Mouse (Mus musculus) hindbrain, embryonic 10.5 days (tissue): ENCODE data around the gene D1Ertd622e. TPM values are rescaled to one million over a fixed set of nuclear protein-coding genes. Genes with fewer than 3 reads are reported as not detected.

Experiments
- DNase-seq: peaks from one replicate; pipeline ENCODE4 v3.0.0-alpha.2; 2017; ENCODE audit warnings: low spot score
- H3K27ac ChIP-seq: fragments of 300-500 bp; sonication (generic); 2 replicates; pipeline ENCODE4 v1.5.1; 2016; ENCODE audit warnings: mild to moderate bottlenecking, moderate library complexity
- H3K27me3 ChIP-seq: fragments of 300-500 bp; sonication (generic); 2 replicates; pipeline ENCODE4 v1.6.1; 2016; ENCODE audit warnings: mild to moderate bottlenecking; ENCODE audit not compliant: poor library complexity, insufficient read depth, severe bottlenecking
- H3K36me3 ChIP-seq: fragments of 300-500 bp; sonication (generic); 2 replicates; pipeline ENCODE4 v1.6.1; 2016; ENCODE audit warnings: mild to moderate bottlenecking, moderate library complexity
- H3K4me1 ChIP-seq: fragments of 300-500 bp; sonication (generic); replicated peaks from 2 replicates; pipeline ENCODE4 v1.6.1; 2016; ENCODE audit warnings: mild to moderate bottlenecking
- H3K4me3 ChIP-seq: fragments of 300-500 bp; sonication (generic); 2 replicates; pipeline ENCODE4 v1.5.1; 2016; ENCODE audit warnings: mild to moderate bottlenecking, moderate library complexity
- H3K9me3 ChIP-seq: fragments of 300-500 bp; sonication (generic); 2 replicates; pipeline ENCODE4 v1.6.1; 2016; ENCODE audit warnings: mild to moderate bottlenecking, moderate library complexity
- whole genome bisulfite sequencing: fragments of 180-500 bp; shearing (Covaris S2); methylation state at CpG from one replicate; pipeline ENCODE4 v1.1.7; 2016; 5-methylcytosine and 5-hydroxymethylcytosine counted together
- polyA plus RNA-seq: library from polyadenylated mRNA; unstranded; fragments of >200 nt; fragmentation: Nextera tagmentation; extraction: Ambion mirVana; gene quantifications from 2 replicates; pipeline ENCODE4 v1.2.1, GENCODE M21; 2016

Gene D1Ertd622e
- polyA plus RNA-seq, 1 experiment from 2014 or later: 25.2 TPM

GRCm38 (mm10) chr1:97628859-97629258, 33.0 kb downstream of the D1Ertd622e start:
- H3K4me3 ChIP-seq: no peak overlapping the region
- H3K27me3 ChIP-seq: no peaks in the 10 kb centered on the region
- H3K4me1 ChIP-seq: peaks cover 22% of the 10 kb centered on the region
- 95% methylated on average over 7 of the region's 7 CpGs for WGBS
- no peaks in the 10 kb centered on the region for H3K9me3 ChIP-seq
- no peaks in the 10 kb centered on the region for H3K36me3 ChIP-seq
- no peak overlapping the region for H3K27ac ChIP-seq
- DNase-seq: no peak

GRCm38 (mm10) chr1:97628016-97628415, 33.9 kb downstream of the D1Ertd622e start:
- 74% methylated on average over 8 of the region's 8 CpGs for WGBS
- 0 out of 2 replicates have a peak overlapping the region, but pooled peaks have one; percentile 23 for H3K27ac ChIP-seq
- H3K4me1 ChIP-seq: peaks cover 31% of the 10 kb centered on the region
- no peaks in the 10 kb centered on the region for H3K36me3 ChIP-seq
- H3K4me3 ChIP-seq: no peak overlapping the region
- H3K9me3 ChIP-seq: no peaks in the 10 kb centered on the region
- no peak for DNase-seq
- no peaks in the 10 kb centered on the region for H3K27me3 ChIP-seq

GRCm38 (mm10) chr1:97625427-97625826, 36.4 kb downstream of the D1Ertd622e start:
- H3K4me3 ChIP-seq: no peak overlapping the region
- WGBS: 72% methylated on average over 6 of the region's 6 CpGs
- H3K4me1 ChIP-seq: peaks cover 42% of the 10 kb centered on the region
- no peaks in the 10 kb centered on the region for H3K36me3 ChIP-seq
- H3K9me3 ChIP-seq: no peaks in the 10 kb centered on the region
- H3K27me3 ChIP-seq: no peaks in the 10 kb centered on the region
- DNase-seq: no peak
- 0 out of 2 replicates have a peak overlapping the region, but pooled peaks have one; percentile 29 for H3K27ac ChIP-seq

- 77% methylated on average over 2 of the region's 2 CpGs for WGBS
- Histone ChIP-seq H3K4me3 (no peak overlapping the region), H3K9me3 (no peaks in the 10 kb centered on the region), H3K36me3 (no peaks in the 10 kb centered on the region), H3K27ac (no peak overlapping the region), H3K4me1 (peaks cover 43% of the 10 kb centered on the region), H3K27me3 (no peaks in the 10 kb centered on the region)
- no peak for DNase-seq
Observed at GRCm38 (mm10) chr1:97624386-97624785, 37.5 kb downstream of the D1Ertd622e start.

- Histone ChIP-seq H3K4me3 (no peak overlapping the region), H3K9me3 (no peaks in the 10 kb centered on the region), H3K27ac (peak overlapping the region; percentile 59), H3K4me1 (peaks cover 38% of the 10 kb centered on the region), H3K36me3 (no peaks in the 10 kb centered on the region), H3K27me3 (no peaks in the 10 kb centered on the region)
- 26% methylated on average over 1 of the region's 1 CpGs for WGBS
- DNase-seq: no peak
Observed at GRCm38 (mm10) chr1:97623214-97623856, 38.5 kb downstream of the D1Ertd622e start.

- H3K36me3 ChIP-seq: no peaks in the 10 kb centered on the region
- no peak for DNase-seq
- peak overlapping the region; percentile 21; the same call in 1 of the 2 replicates for H3K4me3 ChIP-seq
- WGBS: 23% methylated on average over 5 of the region's 5 CpGs
- no peaks in the 10 kb centered on the region for H3K27me3 ChIP-seq
- H3K4me1 ChIP-seq: peaks cover 33% of the 10 kb centered on the region
- H3K9me3 ChIP-seq: no peaks in the 10 kb centered on the region
- H3K27ac ChIP-seq: peak overlapping the region; percentile 59
Observed at GRCm38 (mm10) chr1:97622574-97623208, 39.2 kb downstream of the D1Ertd622e start.

- Histone ChIP-seq H3K9me3 (no peaks in the 10 kb centered on the region), H3K36me3 (no peaks in the 10 kb centered on the region), H3K27me3 (no peaks in the 10 kb centered on the region), H3K4me3 (no peak overlapping the region), H3K4me1 (peaks cover 51% of the 10 kb centered on the region), H3K27ac (no peak overlapping the region)
- WGBS: 64% methylated on average over 8 of the region's 8 CpGs
- DNase-seq: no peak
Observed at GRCm38 (mm10) chr1:97619621-97620320, 42.1 kb downstream of the D1Ertd622e start.

- 77% methylated on average over 1 of the region's 1 CpGs for WGBS
- no peak for DNase-seq
- Histone ChIP-seq H3K27ac (no peak overlapping the region), H3K4me3 (no peak overlapping the region), H3K4me1 (peaks cover 27% of the 10 kb centered on the region), H3K36me3 (no peaks in the 10 kb centered on the region), H3K9me3 (no peaks in the 10 kb centered on the region), H3K27me3 (no peaks in the 10 kb centered on the region)
Observed at GRCm38 (mm10) chr1:97615525-97615924, 46.3 kb downstream of the D1Ertd622e start.

GRCm38 (mm10) chr1:97614531-97615462, 47.1 kb downstream of the D1Ertd622e start:
- Histone ChIP-seq H3K27ac (no peak overlapping the region), H3K36me3 (no peaks in the 10 kb centered on the region), H3K4me1 (peaks cover 24% of the 10 kb centered on the region), H3K9me3 (no peaks in the 10 kb centered on the region), H3K27me3 (no peaks in the 10 kb centered on the region), H3K4me3 (no peak overlapping the region)
- DNase-seq: no peak
- WGBS: 70% methylated on average over 11 of the region's 11 CpGs

- Histone ChIP-seq H3K27ac (no peak overlapping the region), H3K36me3 (no peaks in the 10 kb centered on the region), H3K27me3 (no peaks in the 10 kb centered on the region), H3K9me3 (no peaks in the 10 kb centered on the region), H3K4me3 (no peak overlapping the region), H3K4me1 (peaks cover 12% of the 10 kb centered on the region; the same call in 1 of the 2 replicates)
- 65% methylated on average over 2 of the region's 2 CpGs for WGBS
- no peak for DNase-seq
Observed at GRCm38 (mm10) chr1:97611747-97612146, 50.1 kb downstream of the D1Ertd622e start.

GRCm38 (mm10) chr1:97603361-97603760, 58.5 kb downstream of the D1Ertd622e start:
- H3K36me3 ChIP-seq: no peaks in the 10 kb centered on the region
- no peaks in the 10 kb centered on the region for H3K27me3 ChIP-seq
- no peak for DNase-seq
- H3K4me1 ChIP-seq: no peaks in the 10 kb centered on the region
- whole genome bisulfite sequencing: 77% methylated on average over 1 of the region's 1 CpGs
- H3K9me3 ChIP-seq: no peaks in the 10 kb centered on the region
- no peak overlapping the region for H3K27ac ChIP-seq
- no peak overlapping the region for H3K4me3 ChIP-seq

GRCm38 (mm10) chr1:97600371-97600770, 61.5 kb downstream of the D1Ertd622e start:
- no peak overlapping the region for H3K4me3 ChIP-seq
- DNase-seq: no peak
- 84% methylated on average over 2 of the region's 2 CpGs for WGBS

More at GRCm38 (mm10) chr1:97600371-97600770, 61.5 kb downstream of the D1Ertd622e start:
- Histone ChIP-seq H3K27me3 (no peaks in the 10 kb centered on the region), H3K4me1 (no peaks in the 10 kb centered on the region), H3K36me3 (no peaks in the 10 kb centered on the region), H3K9me3 (no peaks in the 10 kb centered on the region), H3K27ac (no peak overlapping the region)
